Mouse (Mus musculus) C2C12 (cell line): ENCODE data around the gene Sipa1l3. TPM values are rescaled to one million over a fixed set of nuclear protein-coding genes. Genes with fewer than 3 reads are reported as not detected.

Experiments
- H3K27me3 ChIP-seq: one replicate; pipeline ENCODE4 v1.6.1; 2011; ENCODE audit not compliant: control insufficient read depth, insufficient read depth, insufficient read length
- H3K36me3 ChIP-seq: one replicate; pipeline ENCODE4 v1.6.1; 2011; ENCODE audit not compliant: control insufficient read depth, insufficient read depth
- H3K4me3 ChIP-seq: one replicate; pipeline ENCODE4 v1.5.1; 2011; ENCODE audit warnings: mild to moderate bottlenecking, control low read depth; ENCODE audit not compliant: poor library complexity, insufficient read depth, severe bottlenecking
- H3K79me2 ChIP-seq: one replicate; pipeline ENCODE4 v1.6.1; 2011; ENCODE audit not compliant: control insufficient read depth, insufficient read depth
- H3K79me3 ChIP-seq: one replicate; pipeline ENCODE4 v1.6.1; 2011; ENCODE audit warnings: low read depth, control low read depth
- H3ac ChIP-seq: one replicate; pipeline ENCODE3; 2011; ENCODE audit warnings: low read depth; ENCODE audit not compliant: control insufficient read depth, insufficient read length
- CEBPB ChIP-seq: IDR thresholded peaks from one replicate; pipeline ENCODE4 v1.6.1; 2011; ENCODE audit warnings: low read depth, mild to moderate bottlenecking, control low read depth, moderate library complexity
- CTCF ChIP-seq: IDR thresholded peaks from one replicate; pipeline ENCODE4 v1.5.1; 2011; ENCODE audit not compliant: control insufficient read depth, insufficient read depth, insufficient read length
- FOSL1 ChIP-seq: IDR thresholded peaks from one replicate; pipeline ENCODE4 v1.8.0; 2011; ENCODE audit warnings: mild to moderate bottlenecking, low read length; ENCODE audit not compliant: poor library complexity, insufficient read depth, severe bottlenecking
- MAX ChIP-seq: IDR thresholded peaks from one replicate; pipeline ENCODE4 v1.6.1; 2011; ENCODE audit warnings: mild to moderate bottlenecking, control low read depth
- MYOD1 ChIP-seq: IDR thresholded peaks from one replicate; pipeline ENCODE4 v1.6.1; 2011; ENCODE audit warnings: low read depth; ENCODE audit not compliant: control insufficient read depth, insufficient read length
- MYOG ChIP-seq: IDR thresholded peaks from one replicate; pipeline ENCODE4 v1.6.1; 2011; ENCODE audit not compliant: control insufficient read depth, insufficient read length; ENCODE audit errors: extremely low read depth
- USF1 ChIP-seq: IDR thresholded peaks from one replicate; pipeline ENCODE4 v1.6.1; 2011; ENCODE audit warnings: low read depth, mild to moderate bottlenecking, control low read depth, moderate library complexity
- polyA plus RNA-seq: library from polyadenylated mRNA; unstranded; fragments of >200 nt; fragmentation: generic; extraction: Trizol; gene quantifications from one replicate; pipeline ENCODE4 v1.2.1, GENCODE M21; 2012; ENCODE audit warnings: missing spikeins

The Sipa1l3 gene
- polyA plus RNA-seq, 1 experiment: 30.1 TPM

- Histone ChIP-seq H3K4me3 (peak within 1 kb of the TSS; percentile 6), H3K36me3 (no peaks in the 10 kb centered on the region), H3K27me3 (no peaks in the 10 kb centered on the region), H3K79me2 (no peaks in the 10 kb centered on the region), H3K79me3 (no peaks in the 10 kb centered on the region), H3ac (no peak within 1 kb of the TSS)
- TF ChIP-seq CEBPB (no peak), CTCF (peak; percentile 85)
Observed at GRCm38 (mm10) chr7:29288942-29289638, 229.4 kb downstream of the Sipa1l3 start, which contains the start of gene Ppp1r14a. Gene Ppp1r14a, plus strand, starts transcription at chr7:29289308.

- Histone ChIP-seq H3K79me3 (no peaks in the 10 kb centered on the region), H3K79me2 (no peaks in the 10 kb centered on the region), H3K4me3 (no peak overlapping the region), H3K27me3 (no peaks in the 10 kb centered on the region), H3ac (no peak overlapping the region), H3K36me3 (no peaks in the 10 kb centered on the region)
- TF ChIP-seq USF1: no peak
- no peak for TF ChIP-seq FOSL1
- no peak for TF ChIP-seq MYOG
- no peak for TF ChIP-seq MYOD1
- no peak for TF ChIP-seq MAX
- no peak for TF ChIP-seq CEBPB
- TF ChIP-seq CTCF: no peak
Observed at GRCm38 (mm10) chr7:29288079-29288478, 230.4 kb downstream of the Sipa1l3 start.

GRCm38 (mm10) chr7:29287481-29287880 lies 231.0 kb downstream of the Sipa1l3 start:
- Histone ChIP-seq H3K4me3 (no peak overlapping the region), H3K27me3 (no peaks in the 10 kb centered on the region), H3K79me3 (no peaks in the 10 kb centered on the region), H3K79me2 (no peaks in the 10 kb centered on the region), H3K36me3 (no peaks in the 10 kb centered on the region), H3ac (no peak overlapping the region)
- TF ChIP-seq MYOG: no peak
- no peak for TF ChIP-seq CEBPB
- no peak for TF ChIP-seq MYOD1
- no peak for TF ChIP-seq FOSL1
- no peak for TF ChIP-seq CTCF
- TF ChIP-seq MAX: no peak
- no peak for TF ChIP-seq USF1

GRCm38 (mm10) chr7:29284523-29284922 lies 233.9 kb downstream of the Sipa1l3 start:
- no peak overlapping the region for H3ac ChIP-seq
- peaks cover 12% of the 10 kb centered on the region for H3K27me3 ChIP-seq
- H3K36me3 ChIP-seq: no peaks in the 10 kb centered on the region
- no peaks in the 10 kb centered on the region for H3K79me3 ChIP-seq
- no peaks in the 10 kb centered on the region for H3K79me2 ChIP-seq
- H3K4me3 ChIP-seq: no peak overlapping the region
- TF ChIP-seq MAX: no peak
- TF ChIP-seq CTCF: no peak
- TF ChIP-seq MYOD1: no peak

- no peak overlapping the region for H3ac ChIP-seq
- no peaks in the 10 kb centered on the region for H3K79me3 ChIP-seq
- TF ChIP-seq MAX (no peak), MYOG (no peak), FOSL1 (no peak), MYOD1 (no peak), CEBPB (no peak), CTCF (no peak), USF1 (no peak)
- peaks cover 12% of the 10 kb centered on the region for H3K27me3 ChIP-seq
- H3K4me3 ChIP-seq: no peak overlapping the region
- no peaks in the 10 kb centered on the region for H3K79me2 ChIP-seq
- H3K36me3 ChIP-seq: no peaks in the 10 kb centered on the region
Observed at GRCm38 (mm10) chr7:29283876-29284275, 234.6 kb downstream of the Sipa1l3 start.

GRCm38 (mm10) chr7:29282074-29282554 lies 236.3 kb downstream of the Sipa1l3 start:
- Histone ChIP-seq H3K27me3 (peaks cover 12% of the 10 kb centered on the region), H3K36me3 (no peaks in the 10 kb centered on the region), H3K79me2 (no peaks in the 10 kb centered on the region), H3K4me3 (no peak overlapping the region), H3ac (no peak overlapping the region), H3K79me3 (no peaks in the 10 kb centered on the region)
- no peak for TF ChIP-seq FOSL1
- no peak for TF ChIP-seq MYOD1
- no peak for TF ChIP-seq USF1
- no peak for TF ChIP-seq MYOG
- no peak for TF ChIP-seq CEBPB
- no peak for TF ChIP-seq CTCF
- TF ChIP-seq MAX: no peak
